Mouse (Mus musculus) CH12.LX (cell line): ENCODE results near the gene Dnah11. TPM values are rescaled to one million over a fixed set of nuclear protein-coding genes. Genes with fewer than 3 reads are reported as not detected.

Experiments
- DNase-seq: peaks from one replicate; pipeline ENCODE4 v3.0.0-alpha.2; 2013; ENCODE audit errors: extremely low read depth
- H3K27ac ChIP-seq: 2 replicates; pipeline ENCODE4 v1.5.1; 2012; ENCODE audit warnings: low read depth, mild to moderate bottlenecking, control low read depth, moderate library complexity; ENCODE audit not compliant: insufficient read depth
- H3K27me3 ChIP-seq: replicated peaks from 2 replicates; pipeline ENCODE3; 2012; ENCODE audit warnings: inconsistent platforms
- H3K36me3 ChIP-seq, 2 experiments: replicated peaks in 1 of 2; 2 replicates each; pipeline versions ENCODE3 to v1.6.1; 2012; ENCODE audit warnings: inconsistent platforms in 1 of 2, low read length in 1 of 2, mild to moderate bottlenecking in 1 of 2, mixed read lengths in 1 of 2, moderate library complexity in 1 of 2; ENCODE audit not compliant: control insufficient read depth in 1 of 2, insufficient read depth in 1 of 2
- H3K4me1 ChIP-seq, 2 experiments: 2 replicates each; pipeline ENCODE4 v1.6.1; 2012; ENCODE audit warnings: inconsistent platforms in 1 of 2, moderate library complexity in 1 of 2; ENCODE audit not compliant: insufficient read depth in 2 of 2, control insufficient read depth in 1 of 2
- H3K4me2 ChIP-seq: 2 replicates; pipeline ENCODE4 v1.6.1; 2012; ENCODE audit warnings: low read depth, mild to moderate bottlenecking, control low read depth; ENCODE audit not compliant: poor library complexity, insufficient read depth, severe bottlenecking
- H3K4me3 ChIP-seq, 3 experiments: fragments of 150-350 bp in 1 of 3; sonication (generic) in 1 of 3; replicated peaks in 1 of 3; 2 replicates each; pipeline versions ENCODE3 to v1.5.1; 2011 to 2012; ENCODE audit warnings: low read depth in 2 of 3, low read length in 2 of 3, mild to moderate bottlenecking in 2 of 3, moderate library complexity in 2 of 3, control low read depth in 1 of 3, improper control_type of control experiment in 1 of 3, inconsistent platforms in 1 of 3, mixed read lengths in 1 of 3; ENCODE audit not compliant: poor library complexity in 1 of 3
- H3K79me2 ChIP-seq: replicated peaks from 2 replicates; pipeline ENCODE4 v1.6.1; 2012; ENCODE audit warnings: mild to moderate bottlenecking, moderate library complexity; ENCODE audit not compliant: control insufficient read depth, poor library complexity, insufficient read depth, severe bottlenecking; ENCODE audit errors: extremely low read depth
- H3K9ac ChIP-seq: 2 replicates; pipeline ENCODE4 v1.6.1; 2012; ENCODE audit warnings: low read depth, mild to moderate bottlenecking, control low read depth, moderate library complexity; ENCODE audit not compliant: insufficient read depth
- H3K9me3 ChIP-seq: replicated peaks from 2 replicates; pipeline ENCODE3; 2012; ENCODE audit warnings: low read length, inconsistent platforms, mixed read lengths
- CHD2 ChIP-seq: IDR thresholded peaks from 2 replicates; pipeline ENCODE4 v1.6.1; 2011; ENCODE audit warnings: low read length, improper control_type of control experiment
- CTCF ChIP-seq, 2 experiments: IDR thresholded peaks in 1 of 2; conservative IDR thresholded peaks in 1 of 2; 2 replicates each; pipeline ENCODE4 v1.5.1; 2011 to 2012; ENCODE audit warnings: low read depth in 2 of 2, low read length in 2 of 2, improper control_type of control experiment in 1 of 2, inconsistent platforms in 1 of 2, mild to moderate bottlenecking in 1 of 2, moderate library complexity in 1 of 2
- E2F4 ChIP-seq: IDR thresholded peaks from 2 replicates; pipeline ENCODE4 v1.6.1; 2011; ENCODE audit warnings: low read depth, low read length, improper control_type of control experiment; ENCODE audit not compliant: insufficient replicate concordance
- ELF1 ChIP-seq: IDR thresholded peaks from 2 replicates; pipeline ENCODE4 v1.6.1; 2014; ENCODE audit warnings: low read depth, mild to moderate bottlenecking, inconsistent platforms, low read length, improper control_type of control experiment
- GABPA ChIP-seq: IDR thresholded peaks from 2 replicates; pipeline ENCODE4 v1.6.1; 2012; ENCODE audit warnings: low read depth, low read length, improper control_type of control experiment, inconsistent platforms; ENCODE audit not compliant: insufficient replicate concordance
- HCFC1 ChIP-seq: IDR thresholded peaks from 2 replicates; pipeline ENCODE4 v1.6.1; 2012; ENCODE audit warnings: low read depth, mild to moderate bottlenecking, inconsistent platforms, low read length, improper control_type of control experiment
- IRF4 ChIP-seq: IDR thresholded peaks from 2 replicates; pipeline ENCODE4 v1.6.1; 2014; ENCODE audit warnings: low read depth, mild to moderate bottlenecking, inconsistent platforms, low read length, improper control_type of control experiment
- JUN ChIP-seq: IDR thresholded peaks from 2 replicates; pipeline ENCODE4 v1.6.1; 2011; ENCODE audit warnings: low read depth, mild to moderate bottlenecking, low read length, improper control_type of control experiment, moderate library complexity; ENCODE audit not compliant: insufficient read depth
- KAT2A ChIP-seq: IDR thresholded peaks from 2 replicates; pipeline ENCODE4 v1.6.1; 2012; ENCODE audit warnings: low read length, improper control_type of control experiment, inconsistent platforms; ENCODE audit not compliant: insufficient replicate concordance
- MAZ ChIP-seq: IDR thresholded peaks from 2 replicates; pipeline ENCODE4 v1.6.1; 2012; ENCODE audit warnings: low read depth, mild to moderate bottlenecking, inconsistent platforms, low read length, improper control_type of control experiment, moderate library complexity
- MEF2A ChIP-seq: IDR thresholded peaks from 2 replicates; pipeline ENCODE4 v1.6.1; 2014; ENCODE audit warnings: low read depth, mild to moderate bottlenecking, inconsistent platforms, low read length, improper control_type of control experiment, borderline replicate concordance
- MXI1 ChIP-seq: IDR thresholded peaks from 2 replicates; pipeline ENCODE4 v1.6.1; 2011; ENCODE audit warnings: mild to moderate bottlenecking, low read depth, low read length, improper control_type of control experiment
- POLR2A ChIP-seq: IDR thresholded peaks from 2 replicates; pipeline ENCODE4 v1.6.1; 2011; ENCODE audit warnings: low read depth, mild to moderate bottlenecking, improper control_type of control experiment, low read length
- TBP ChIP-seq: conservative IDR thresholded peaks from 2 replicates; pipeline ENCODE4 v1.6.1; 2011; ENCODE audit warnings: low read depth, low read length, improper control_type of control experiment
- USF2 ChIP-seq: conservative IDR thresholded peaks from 2 replicates; pipeline ENCODE4 v1.6.1; 2011; ENCODE audit warnings: low read depth, low read length, improper control_type of control experiment
- ZKSCAN1 ChIP-seq: IDR thresholded peaks from 2 replicates; pipeline ENCODE4 v1.6.1; 2012; ENCODE audit warnings: low read depth, inconsistent platforms, low read length, improper control_type of control experiment, borderline replicate concordance
- ZMIZ1 ChIP-seq: IDR thresholded peaks from 2 replicates; pipeline ENCODE4 v1.6.1; 2012; ENCODE audit warnings: low read depth, mild to moderate bottlenecking, inconsistent platforms, low read length, improper control_type of control experiment
- ZNF384 ChIP-seq: IDR thresholded peaks from 2 replicates; pipeline ENCODE4 v1.6.1; 2012; ENCODE audit warnings: low read depth, low read length, improper control_type of control experiment, inconsistent platforms
- dilution Hi-C: fragments of 300-500 bp; cut with MboI; formaldehyde crosslinking; loops from 2 replicates; pipeline ENCODE4 v1.14.3; 2020; ENCODE audit warnings: low sequenced_read_pairs; ENCODE audit not compliant: extremely low pct_unique_long_range_greater_than_20kb, extremely low pct_ligation_motif_present
- in situ Hi-C: fragments of 300-500 bp; cut with MboI; formaldehyde crosslinking; loops from 3 replicates; pipeline ENCODE4 v1.14.3; 2019; ENCODE audit warnings: low sequenced_read_pairs, low pct_ligation_motif_present, low pct_unique_long_range_greater_than_20kb, mixed read lengths
- polyA plus RNA-seq: library from polyadenylated mRNA; unstranded; fragments of >175 nt; gene quantifications from 2 replicates; pipeline ENCODE4 v1.2.1, GENCODE M21; 2012; ENCODE audit warnings: low read depth; ENCODE audit not compliant: insufficient read length
- total RNA-seq, 2 experiments: library from RNA; depleted of rRNA; stranded (reverse); fragments of 300-350 nt in 1 of 2; fragments of >200 nt in 1 of 2; gene quantifications; 2 replicates each; pipeline ENCODE4 v1.2.3; 2012 to 2014

Gene Dnah11
- total and polyA plus RNA-seq, 3 experiments: 0.85 to 2.5 (median 1.2) TPM

- in situ Hi-C loops: no loop called here
- H3K79me2 ChIP-seq: no peaks in the 10 kb centered on the region
- TF ChIP-seq E2F4 (no peak), TBP (no peak), JUN (no peak), MXI1 (no peak), MEF2A (no peak), CTCF (conservative IDR thresholded peaks at IDR 0.05 in 1 of 2, IDR thresholded peaks at IDR 0.05 in 1 of 2; ENCODE audit: low read depth in 2 of 2, low read length in 2 of 2) (no peak)
- H3K9me3 ChIP-seq: no peaks in the 10 kb centered on the region
- H3K4me3 ChIP-seq: no peak overlapping the region
- H3K4me1 ChIP-seq: peaks cover 0 to 17% of the 10 kb centered on the region in 2 experiments; a peak in 2 of 4 replicates
- H3K4me2 ChIP-seq: no peak overlapping the region
- H3K27me3 ChIP-seq: no peaks in the 10 kb centered on the region
- H3K9ac ChIP-seq: no peak overlapping the region
- dilution Hi-C loops: no loop called here
- H3K27ac ChIP-seq: no peak overlapping the region
- H3K36me3 ChIP-seq: no peaks in the 10 kb centered on the region
- no peak for DNase-seq
Observed at GRCm38 (mm10) chr12:118099694-118100093, 99.1 kb downstream of the Dnah11 start.

GRCm38 (mm10) chr12:118098257-118098656 is 100.6 kb downstream of the Dnah11 start:
- Histone ChIP-seq H3K27ac (no peak overlapping the region), H3K9me3 (no peaks in the 10 kb centered on the region), H3K27me3 (no peaks in the 10 kb centered on the region), H3K4me2 (no peak overlapping the region), H3K36me3 (no peaks in the 10 kb centered on the region), H3K4me3 (no peak overlapping the region), H3K9ac (no peak overlapping the region), H3K4me1 (peaks cover 0 to 17% of the 10 kb centered on the region in 2 experiments; a peak in 2 of 4 replicates), H3K79me2 (no peaks in the 10 kb centered on the region)
- DNase-seq: no peak
- in situ Hi-C loops (no loop called here), dilution Hi-C loops (no loop called here)
- TF ChIP-seq ZKSCAN1 (no peak), GABPA (no peak), CHD2 (no peak), ZNF384 (no peak), MEF2A (no peak), POLR2A (no peak), E2F4 (no peak), USF2 (no peak), ELF1 (no peak), KAT2A (no peak), HCFC1 (no peak), IRF4 (no peak), MAZ (no peak), ZMIZ1 (no peak)
